Mouse (Mus musculus): ENCODE measurements around the gene 1700092M07Rik. TPM values are rescaled to one million over a fixed set of nuclear protein-coding genes. Genes with fewer than 3 reads are reported as not detected.

Gene 1700092M07Rik
- total RNA-seq, 2 experiments from 2014 or later: 0.83 to 1.3 TPM

DNA sequence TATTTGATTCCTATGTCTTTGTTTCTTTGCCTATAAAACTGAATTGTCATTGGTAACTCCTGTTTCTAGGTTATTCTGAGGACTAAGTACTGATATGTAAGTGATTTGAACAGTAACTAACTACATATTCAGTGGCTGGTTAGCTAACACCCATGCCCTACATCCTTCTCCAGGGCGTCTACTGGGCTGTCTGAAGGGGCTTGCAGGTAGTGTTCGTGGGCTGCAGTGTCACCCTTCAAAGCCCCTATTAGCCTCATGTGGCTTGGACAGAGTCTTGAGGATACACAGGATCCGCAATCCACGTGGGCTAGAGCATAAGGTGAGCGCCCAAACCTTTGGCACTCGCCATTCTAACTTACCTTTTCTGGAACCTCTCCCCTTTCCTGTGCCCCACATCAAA, 872 bp upstream of the 1700092M07Rik start:
- no peak for ATAC-seq (ENCODE audit: poor library complexity, severe bottlenecking)

DNA sequence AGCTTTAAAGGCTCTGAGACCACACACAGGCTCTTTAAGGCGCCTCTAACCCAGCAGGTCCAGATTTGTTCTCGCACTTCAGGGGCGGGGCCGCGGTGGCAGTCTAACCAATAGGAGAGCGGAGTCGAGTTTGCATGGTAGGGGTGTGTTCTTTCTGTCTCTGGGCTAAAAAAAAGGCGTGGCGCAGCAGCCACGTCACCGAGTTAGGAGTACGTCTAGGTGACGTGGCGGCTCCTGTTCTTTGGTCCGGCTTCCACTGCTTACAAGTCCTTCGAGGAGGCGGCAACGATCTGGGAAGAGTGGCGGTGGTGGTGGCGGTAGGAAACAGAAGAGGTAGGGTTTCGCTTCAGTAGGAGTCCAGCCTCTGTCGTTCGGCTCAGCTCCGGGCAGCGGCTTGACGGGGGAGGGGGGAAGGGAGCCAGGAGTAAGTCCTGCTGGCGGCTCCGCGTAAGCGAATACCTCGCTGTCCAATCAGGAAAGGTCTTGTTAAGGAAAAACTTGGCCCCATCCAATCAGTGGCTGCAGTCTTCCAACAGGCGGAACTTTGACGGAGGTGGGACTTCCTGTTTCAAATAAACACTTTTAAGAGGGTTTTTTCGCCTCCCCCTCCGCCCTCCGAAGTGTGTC, 838 bp downstream of the 1700092M07Rik start, which contains the start of gene Stx5a:
Gene Stx5a, plus strand, starts transcription at position 171 of the 627 bp plus-strand sequence.
- ATAC-seq (ENCODE audit: poor library complexity, severe bottlenecking): peak; percentile 95

DNA sequence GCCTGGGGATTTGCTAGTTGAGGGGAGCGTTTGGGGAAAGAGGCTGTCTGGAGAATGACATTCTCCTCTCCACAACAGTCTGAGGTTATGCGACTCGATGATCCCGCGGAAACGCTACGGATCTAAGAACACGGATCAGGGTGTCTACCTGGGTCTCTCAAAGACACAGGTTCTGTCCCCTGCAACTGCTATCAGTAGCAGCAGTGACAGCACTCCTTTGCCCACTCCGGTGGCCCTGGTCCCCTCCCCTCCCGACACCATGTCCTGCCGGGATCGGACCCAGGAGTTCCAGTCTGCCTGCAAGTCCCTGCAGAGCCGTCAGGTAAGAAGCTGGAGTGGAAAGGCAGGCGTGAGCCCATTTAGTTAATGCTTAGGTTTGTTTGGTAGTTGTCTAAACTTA, 1.7 kb downstream of the 1700092M07Rik start:
- ATAC-seq (ENCODE audit: poor library complexity, severe bottlenecking): no peak

DNA sequence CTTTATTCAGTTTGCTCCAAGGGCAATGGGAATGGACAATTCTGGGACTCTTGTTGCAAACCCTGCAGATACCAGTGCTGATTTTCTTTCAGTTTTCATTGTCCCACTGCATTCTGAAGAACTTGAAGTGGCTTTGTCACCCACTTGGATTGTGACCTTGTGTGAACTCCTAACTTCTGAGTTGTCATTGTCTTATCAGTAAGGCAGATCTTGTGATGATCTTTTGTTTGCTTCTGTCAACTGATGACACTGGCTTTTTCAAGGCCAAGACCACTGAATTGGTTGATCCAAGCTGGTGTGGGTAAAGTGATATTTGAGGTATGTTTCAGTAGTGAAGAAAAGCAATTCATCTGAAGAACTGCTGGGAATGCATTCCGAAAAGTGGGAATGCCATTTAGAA, 4.9 kb downstream of the 1700092M07Rik start:
- no peak for ATAC-seq (ENCODE audit: poor library complexity, severe bottlenecking)

DNA sequence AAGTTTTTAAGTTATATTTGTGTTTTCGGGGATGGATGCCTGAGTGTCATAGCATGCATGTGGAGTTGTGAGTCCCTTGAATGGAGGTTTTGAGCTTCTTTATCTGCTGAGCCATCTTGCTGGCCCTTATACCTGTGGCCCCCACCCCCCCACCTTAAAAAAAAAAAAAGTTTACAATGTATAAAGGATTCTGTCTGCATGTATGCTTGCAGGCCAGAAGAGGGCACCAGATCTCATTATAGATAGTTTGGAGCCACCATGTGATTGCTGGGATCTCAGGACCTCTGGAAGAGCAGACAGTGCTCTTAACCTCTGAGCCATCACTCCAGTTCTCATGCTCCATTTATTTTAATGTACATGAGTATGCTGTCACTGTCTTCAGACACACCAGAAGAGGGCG, 6.8 kb downstream of the 1700092M07Rik start:
- no peak for ATAC-seq (ENCODE audit: poor library complexity, severe bottlenecking)

DNA sequence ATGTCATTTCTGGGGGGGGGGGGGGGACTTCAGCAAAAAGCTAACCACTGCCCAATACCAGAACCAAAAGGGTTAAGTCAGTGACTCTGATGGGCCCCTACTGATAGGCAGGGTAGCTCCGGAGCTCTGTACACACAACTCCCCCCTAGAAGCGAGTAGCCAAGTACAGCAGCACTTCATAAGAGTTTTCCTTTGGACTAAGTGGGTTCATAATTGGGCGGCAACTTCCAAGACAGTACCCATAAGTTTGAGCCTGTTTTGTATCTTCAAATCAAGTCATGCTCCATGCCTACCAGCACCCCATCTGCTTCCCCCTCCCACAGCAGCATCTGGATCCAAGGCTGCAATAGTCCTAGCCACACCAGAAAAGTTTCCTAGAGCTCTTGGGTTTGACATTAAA, 15.1 kb downstream of the 1700092M07Rik start:
- no peak for ATAC-seq (ENCODE audit: poor library complexity, severe bottlenecking)

DNA sequence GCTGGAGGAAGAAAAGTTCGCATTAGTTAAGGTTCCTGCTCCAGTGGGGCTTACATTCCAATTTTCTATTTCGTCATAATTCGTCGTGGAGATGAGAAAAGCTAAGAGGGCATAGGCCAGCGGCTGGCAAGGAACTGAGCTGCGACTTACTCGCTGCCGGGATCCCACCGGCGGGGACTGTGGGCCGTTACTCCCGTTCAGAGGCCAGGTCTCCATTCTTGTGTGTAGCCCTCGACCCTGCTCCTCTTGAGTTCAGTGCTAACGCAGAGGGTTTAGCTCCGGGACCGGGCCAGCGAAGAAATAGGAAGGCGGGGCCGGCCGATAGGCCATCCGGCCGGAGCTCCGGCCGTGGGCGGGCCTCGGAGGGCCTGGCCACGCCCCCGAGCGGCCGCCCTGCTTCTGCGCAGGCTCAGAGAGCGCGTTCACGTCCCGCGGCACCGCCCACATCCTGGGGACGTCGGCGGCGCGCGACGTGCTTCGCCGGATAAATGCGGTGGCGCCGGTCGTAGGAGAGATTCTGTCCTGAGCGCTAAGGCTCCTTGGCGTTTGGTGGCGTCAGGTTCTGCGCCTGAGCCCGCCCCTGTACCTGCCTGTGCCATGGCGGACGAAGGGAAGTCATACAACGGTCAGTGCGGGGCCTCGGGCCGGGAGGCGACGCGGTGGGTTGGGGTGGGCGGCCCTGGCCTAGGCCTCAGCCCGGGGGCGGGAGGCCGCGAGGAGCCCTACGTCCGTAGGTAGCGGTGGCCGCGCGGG, 16.3 kb downstream of the 1700092M07Rik start, which contains the start of gene Nxf1:
Gene Nxf1, plus strand, starts transcription at position 439 of the 753 bp plus-strand sequence.
- ATAC-seq (ENCODE audit: poor library complexity, severe bottlenecking): peak; percentile 96

DNA sequence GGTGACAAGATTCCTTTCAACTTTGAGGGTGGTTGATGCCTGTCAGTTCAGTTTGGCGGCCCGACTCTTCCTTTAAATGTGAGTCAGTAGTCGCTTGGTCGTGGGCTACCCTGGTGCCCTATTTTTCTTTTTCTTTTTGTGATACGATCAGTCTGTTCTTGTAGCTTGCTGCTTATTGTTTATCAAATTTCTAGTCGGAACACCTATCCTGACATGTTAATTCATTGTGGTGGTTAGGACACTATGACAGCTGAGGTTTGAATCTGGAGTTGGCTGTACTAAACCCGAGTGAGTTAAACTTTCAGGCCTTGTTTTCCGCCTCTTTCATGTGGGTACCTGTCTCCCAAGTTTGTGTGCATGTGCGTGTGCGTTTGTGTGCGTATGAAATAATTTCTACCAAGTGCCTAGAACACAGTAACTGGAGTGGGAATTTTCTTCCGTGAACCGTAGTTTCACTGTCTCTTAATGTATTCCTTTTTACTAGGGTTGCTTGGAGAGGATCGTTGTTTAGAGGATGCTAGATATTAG, 17.0 kb downstream of the 1700092M07Rik start:
- ATAC-seq (ENCODE audit: poor library complexity, severe bottlenecking): no peak

DNA sequence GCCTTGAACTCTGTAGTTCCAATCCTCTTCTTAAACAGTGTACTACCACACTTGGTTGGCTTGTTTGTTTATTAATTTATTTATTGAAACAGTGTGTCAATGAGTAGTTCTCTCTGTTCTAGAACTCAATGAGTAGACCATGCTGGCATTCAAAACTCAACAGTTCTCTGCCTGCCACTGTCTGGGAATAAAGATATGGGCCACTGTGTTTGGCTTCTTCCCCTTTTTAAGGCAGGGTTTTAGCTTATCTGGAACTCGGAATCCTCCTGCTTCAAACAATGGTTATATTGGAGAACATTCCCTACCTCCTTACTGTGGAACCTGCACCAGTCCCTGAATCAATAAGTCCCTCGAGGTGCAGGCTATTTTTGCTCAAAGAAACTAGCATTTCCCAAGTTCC, 18.4 kb downstream of the 1700092M07Rik start:
- ATAC-seq (ENCODE audit: poor library complexity, severe bottlenecking): no peak

DNA sequence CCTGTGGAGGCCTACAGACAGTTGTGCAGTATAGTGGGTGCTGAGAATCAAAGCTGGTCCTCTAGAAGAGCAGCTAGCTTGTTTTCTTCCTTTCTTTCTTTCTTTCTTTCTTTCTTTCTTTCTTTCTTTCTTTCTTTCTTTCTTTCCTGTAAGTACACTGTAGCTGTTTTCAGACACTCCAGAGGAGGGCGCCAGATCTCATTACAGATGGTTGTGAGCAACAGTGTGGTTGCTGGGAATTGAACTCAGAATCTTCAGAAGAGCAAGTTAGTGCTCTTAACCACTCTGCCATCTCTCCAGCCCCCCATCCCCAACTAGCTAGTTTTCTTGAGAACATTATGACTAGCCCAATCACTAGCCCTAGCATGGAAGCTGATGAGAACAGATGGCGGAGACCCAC, 20.2 kb downstream of the 1700092M07Rik start:
- no peak for ATAC-seq (ENCODE audit: poor library complexity, severe bottlenecking)

DNA sequence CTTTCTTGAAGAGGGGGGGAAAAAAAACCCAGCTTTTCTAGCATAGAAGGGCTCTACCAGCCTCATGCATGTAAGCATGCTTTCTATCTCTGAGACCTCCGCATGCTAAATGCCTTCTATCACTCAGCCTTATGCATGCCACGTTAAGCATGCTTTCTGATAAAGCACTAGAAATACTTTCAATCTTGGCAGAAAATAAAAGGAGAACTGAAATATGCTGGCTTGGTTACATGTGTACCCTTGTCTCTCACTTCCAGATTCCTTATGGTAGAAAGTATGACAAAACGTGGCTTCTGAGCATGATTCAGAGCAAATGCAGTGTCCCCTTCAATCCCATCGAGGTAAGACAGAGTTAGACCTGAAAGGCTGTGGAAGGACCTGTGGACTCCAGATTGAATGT, 22.8 kb downstream of the 1700092M07Rik start:
- ATAC-seq (ENCODE audit: poor library complexity, severe bottlenecking): peak; percentile 35; the same call in 1 of the 2 replicates

DNA sequence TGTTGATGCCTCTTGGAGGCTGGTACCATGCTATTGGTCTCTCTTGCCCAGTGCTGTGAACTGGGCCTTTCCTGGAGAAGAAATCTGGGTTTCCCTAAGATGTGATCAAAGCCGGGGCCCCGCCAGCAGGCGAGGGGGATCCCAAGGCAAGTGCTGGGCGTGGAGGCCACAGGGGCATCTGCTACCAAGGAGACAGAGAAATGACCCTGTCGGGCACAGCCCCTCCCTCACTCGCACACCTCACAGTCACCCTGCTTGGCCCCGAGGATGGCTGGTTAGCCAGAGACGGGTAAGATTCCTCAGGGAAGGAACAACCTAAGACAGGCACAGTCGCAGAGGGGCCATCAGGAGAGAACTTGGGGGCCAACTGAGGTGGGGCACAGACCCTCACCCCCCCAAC, 25.0 kb downstream of the 1700092M07Rik start:
- no peak for ATAC-seq (ENCODE audit: poor library complexity, severe bottlenecking)

DNA sequence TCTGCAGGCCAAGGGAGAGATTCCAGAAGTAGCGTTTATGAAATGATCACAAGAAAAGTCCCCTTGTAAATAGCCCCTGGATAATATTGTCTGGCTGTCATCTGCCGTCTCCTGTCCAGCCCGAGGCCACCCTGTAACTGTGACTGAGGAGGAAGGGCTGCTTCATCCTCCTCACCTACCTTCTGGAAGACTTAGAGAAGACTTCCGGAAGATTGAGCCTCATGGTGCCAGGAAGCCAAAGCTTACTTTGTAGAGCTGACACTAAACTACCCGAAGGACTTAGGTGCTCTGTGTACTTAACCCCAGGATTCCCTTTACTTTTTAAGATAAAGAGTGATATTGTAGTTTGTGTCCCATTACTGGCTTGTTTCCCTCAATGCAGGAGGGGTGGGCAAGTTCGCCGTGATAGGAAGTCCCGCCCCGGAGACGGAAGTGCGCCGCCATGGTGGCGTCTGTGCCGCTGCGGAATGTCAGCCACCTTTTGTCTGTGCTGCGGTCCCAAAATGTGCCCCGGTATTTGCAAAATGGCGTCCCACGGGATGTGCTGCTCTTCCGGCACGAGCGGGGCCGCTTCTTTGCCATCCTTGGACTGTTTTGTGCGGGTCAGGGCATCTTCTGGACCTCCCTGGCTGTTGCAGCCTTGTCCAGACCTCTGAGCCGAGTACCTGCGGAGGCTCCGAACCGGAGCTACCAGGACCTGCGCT, 30.2 kb downstream of the 1700092M07Rik start, which contains the start of gene Tmem223:
Gene Tmem223, plus strand, starts transcription at position 430 of the 704 bp plus-strand sequence.
- ATAC-seq (ENCODE audit: poor library complexity, severe bottlenecking): peak; percentile 76

DNA sequence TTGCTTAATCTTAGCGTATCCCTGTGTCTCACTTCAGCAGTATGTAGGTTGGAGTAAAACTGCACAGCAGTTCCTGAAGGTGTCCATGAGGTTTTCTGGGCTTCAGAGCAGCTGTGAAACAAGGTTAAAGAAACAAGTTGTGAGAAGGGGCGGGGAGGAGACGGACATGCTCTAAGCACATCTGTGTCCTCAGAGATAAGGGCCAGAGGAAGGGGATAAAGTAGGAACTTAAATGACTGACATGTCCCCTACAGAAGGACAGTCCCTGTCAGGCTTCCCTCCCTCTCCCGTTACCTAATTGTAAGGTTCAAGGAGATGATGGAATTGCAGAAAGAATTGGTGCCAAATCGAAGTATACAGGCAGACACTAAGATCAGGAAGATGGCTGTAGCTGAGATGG, 32.5 kb downstream of the 1700092M07Rik start:
- no peak for ATAC-seq (ENCODE audit: poor library complexity, severe bottlenecking)

DNA sequence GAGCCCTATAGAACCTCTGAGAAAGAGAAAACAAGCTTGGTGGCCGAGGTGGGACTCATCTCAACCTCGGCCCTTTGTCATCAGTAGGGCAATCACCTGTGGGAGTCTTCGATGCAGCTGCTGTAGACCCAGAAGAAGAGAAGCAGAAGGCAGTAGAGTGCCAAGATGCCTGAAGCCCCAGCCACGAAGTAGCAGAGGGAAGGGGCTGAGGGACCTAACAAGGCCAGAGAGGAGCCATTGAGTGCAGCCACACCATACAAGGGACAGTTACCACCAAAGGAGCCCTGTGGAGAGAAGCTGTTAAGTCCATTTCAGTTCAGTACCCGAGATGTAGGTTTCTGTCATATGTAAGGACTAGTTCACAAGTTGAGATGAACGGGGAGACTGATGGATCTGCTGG, 32.9 kb downstream of the 1700092M07Rik start:
- ATAC-seq (ENCODE audit: poor library complexity, severe bottlenecking): no peak

DNA sequence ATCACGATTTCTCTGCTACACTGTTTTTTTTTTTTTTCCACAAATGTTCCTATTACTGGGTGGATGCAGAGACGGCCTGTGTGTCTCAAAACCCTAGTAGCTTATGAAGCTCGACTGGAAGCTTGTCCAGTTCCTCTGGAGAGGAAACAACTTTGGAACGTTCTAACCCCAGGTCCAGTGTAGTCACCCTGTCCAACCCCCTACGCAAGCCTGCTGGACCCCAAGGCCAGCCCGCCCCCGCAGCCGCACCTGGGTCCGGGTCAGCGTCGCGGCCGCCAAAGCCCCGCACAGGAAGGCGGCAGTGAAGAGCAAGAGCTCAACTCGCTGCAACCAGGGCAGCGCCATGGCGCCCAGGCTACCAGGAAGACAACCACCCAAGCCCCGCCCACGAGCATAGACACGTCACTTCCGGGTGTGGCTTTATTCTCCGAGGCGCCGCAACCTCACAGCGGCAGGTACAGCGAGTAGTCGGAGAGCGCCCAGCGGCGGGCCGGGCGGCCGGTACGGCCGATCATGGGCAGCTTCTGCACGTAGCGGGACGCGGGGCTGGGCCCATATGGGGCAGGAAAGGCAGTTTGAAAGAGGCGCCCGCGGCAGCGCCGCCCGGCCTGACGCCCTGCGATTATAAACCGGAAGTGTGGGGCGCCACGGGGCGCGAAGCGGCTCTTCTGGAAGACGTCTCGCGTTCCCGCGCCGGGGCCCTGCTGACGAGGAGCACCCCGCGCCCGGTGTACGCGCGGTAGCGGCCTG, 33.7 kb downstream of the 1700092M07Rik start, which contains the start of gene Tmem179b:
Gene Tmem179b, minus strand, starts transcription at position 382 of the 750 bp plus-strand sequence.
- peak; percentile 92 for ATAC-seq (ENCODE audit: poor library complexity, severe bottlenecking)

DNA sequence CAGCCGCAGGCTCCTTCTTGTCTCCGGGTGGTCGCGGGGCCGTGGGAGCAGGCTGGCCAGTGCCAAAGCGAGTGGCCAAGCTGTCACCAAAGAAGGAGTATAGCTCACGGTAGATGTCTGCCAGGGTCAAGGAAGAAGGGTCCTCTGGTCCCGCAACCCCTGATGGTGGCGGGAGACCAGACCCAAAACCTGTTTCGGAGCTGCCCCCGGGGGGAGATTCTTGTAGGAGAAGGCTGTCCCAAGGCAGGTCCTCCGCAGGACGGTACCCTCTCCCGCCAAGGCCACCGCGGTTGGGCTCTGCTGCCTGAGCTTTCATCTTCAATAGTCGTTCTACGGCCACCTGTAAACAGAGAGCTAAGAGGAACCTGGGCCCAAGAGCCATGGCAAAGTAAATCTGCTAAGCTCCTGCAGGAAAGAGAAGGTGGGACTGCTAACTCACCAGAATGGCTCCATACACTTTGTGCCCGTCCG, 34.5 kb downstream of the 1700092M07Rik start:
- no peak for ATAC-seq (ENCODE audit: poor library complexity, severe bottlenecking)

DNA sequence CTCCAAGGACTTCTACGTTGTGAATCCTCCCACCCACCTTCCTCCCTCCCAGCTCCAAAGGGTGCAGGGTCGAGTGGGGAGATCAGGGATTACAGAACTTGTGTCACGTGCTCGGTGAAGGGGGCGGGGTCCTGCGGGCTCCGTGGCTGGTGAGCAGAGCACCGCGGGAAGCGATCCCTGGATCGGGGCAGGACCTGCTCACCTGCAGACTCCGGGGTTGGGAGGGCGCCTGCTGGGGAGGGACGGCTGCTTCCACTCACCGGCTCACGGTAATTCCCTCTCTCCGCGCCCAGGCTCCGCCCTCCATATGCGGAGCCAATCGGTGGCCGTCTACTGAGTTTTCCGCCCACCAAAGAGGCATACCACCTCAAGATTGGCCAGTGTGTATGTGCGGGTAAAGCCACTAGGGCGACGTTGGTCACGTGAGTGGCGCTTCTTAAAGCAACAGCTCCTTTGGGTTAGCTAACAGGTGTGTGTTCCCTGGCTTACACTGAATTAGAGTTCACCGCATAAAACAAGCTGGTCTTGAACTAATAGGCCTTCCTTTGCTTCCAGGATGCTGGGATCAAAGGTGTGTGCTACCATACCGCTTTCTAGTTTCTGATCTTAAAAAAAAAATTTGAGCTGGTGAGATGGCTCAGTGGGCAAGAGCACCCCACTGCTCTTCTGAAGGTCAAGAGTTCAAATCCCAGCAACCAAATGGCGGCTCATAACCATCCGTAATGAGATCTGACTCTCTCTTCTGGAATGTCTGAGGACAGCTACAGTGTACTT, 45.7 kb downstream of the 1700092M07Rik start, which contains the start of gene Taf6l:
Gene Taf6l, minus strand, starts transcription at position 410 of the 774 bp plus-strand sequence.
- peak; percentile 99 for ATAC-seq (ENCODE audit: poor library complexity, severe bottlenecking)

DNA sequence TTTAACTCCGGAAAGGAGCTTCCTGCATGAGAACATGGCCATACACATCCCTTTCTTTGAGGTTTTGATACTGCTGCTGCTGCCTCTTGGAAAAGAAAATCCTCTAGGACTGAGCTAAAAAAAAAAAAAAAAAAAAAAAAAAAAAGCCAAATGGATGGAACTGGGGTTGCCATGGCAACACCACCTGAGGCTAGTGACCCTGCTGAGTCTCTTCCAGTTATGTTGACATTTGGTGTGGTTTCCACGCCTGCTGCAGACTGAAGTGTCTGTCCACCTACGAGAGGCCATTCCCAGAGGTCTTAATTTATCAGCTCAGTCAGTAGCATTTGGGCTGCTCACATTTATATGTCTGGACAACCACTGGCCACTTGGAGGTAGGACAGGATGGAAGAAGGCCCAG, 48.0 kb downstream of the 1700092M07Rik start:
- ATAC-seq (ENCODE audit: poor library complexity, severe bottlenecking): no peak

All from megakaryocyte, adult 5-6 weeks (primary cell).